Mouse (Mus musculus): ENCODE measurements around the gene Gm11042. TPM values are rescaled to one million over a fixed set of nuclear protein-coding genes. Genes with fewer than 3 reads are reported as not detected.

Gene Gm11042
- total RNA-seq, 2 experiments from 2014 or later = not detected

GRCm38 (mm10) chr12:74293624-74294023 is 22.6 kb downstream of the Gm11042 start:
- no peak for DNase-seq

GRCm38 (mm10) chr12:74290983-74291382 is 25.2 kb downstream of the Gm11042 start:
- intact Hi-C loops (cut with DNase I) = loop anchor here (5.0 to 10.0 kb wide), 3 partner anchors 234 to 589 kb away; no protein-coding TSS in a partner anchor
- no peak for DNase-seq

More at GRCm38 (mm10) chr12:74293624-74294023, 22.6 kb downstream of the Gm11042 start:
- intact Hi-C loops (cut with DNase I) = loop anchor here (5.0 to 10.0 kb wide), 3 partner anchors 236 to 591 kb away; no protein-coding TSS in a partner anchor

DNA sequence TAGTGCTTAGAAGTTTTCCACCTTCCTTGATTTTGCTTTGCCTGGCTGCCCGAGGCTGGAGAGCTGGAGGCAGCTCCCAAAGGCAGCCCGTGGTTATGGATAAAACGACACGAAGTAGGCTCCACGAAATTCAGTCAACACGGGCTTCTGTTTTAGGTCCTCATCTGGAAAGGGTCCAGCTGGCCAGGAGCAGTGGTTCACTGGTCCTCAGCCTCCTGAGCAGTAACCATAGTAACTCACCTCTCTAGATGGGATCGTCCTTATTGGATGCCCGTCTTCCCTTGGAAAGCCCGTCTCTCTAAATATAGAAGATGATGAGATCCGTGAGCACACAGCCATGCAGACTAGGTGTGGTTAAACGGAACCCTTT is 31.5 kb downstream of the Gm11042 start:
- intact Hi-C loops (cut with DNase I) = no loop called here
- DNase-seq = no peak

DNA sequence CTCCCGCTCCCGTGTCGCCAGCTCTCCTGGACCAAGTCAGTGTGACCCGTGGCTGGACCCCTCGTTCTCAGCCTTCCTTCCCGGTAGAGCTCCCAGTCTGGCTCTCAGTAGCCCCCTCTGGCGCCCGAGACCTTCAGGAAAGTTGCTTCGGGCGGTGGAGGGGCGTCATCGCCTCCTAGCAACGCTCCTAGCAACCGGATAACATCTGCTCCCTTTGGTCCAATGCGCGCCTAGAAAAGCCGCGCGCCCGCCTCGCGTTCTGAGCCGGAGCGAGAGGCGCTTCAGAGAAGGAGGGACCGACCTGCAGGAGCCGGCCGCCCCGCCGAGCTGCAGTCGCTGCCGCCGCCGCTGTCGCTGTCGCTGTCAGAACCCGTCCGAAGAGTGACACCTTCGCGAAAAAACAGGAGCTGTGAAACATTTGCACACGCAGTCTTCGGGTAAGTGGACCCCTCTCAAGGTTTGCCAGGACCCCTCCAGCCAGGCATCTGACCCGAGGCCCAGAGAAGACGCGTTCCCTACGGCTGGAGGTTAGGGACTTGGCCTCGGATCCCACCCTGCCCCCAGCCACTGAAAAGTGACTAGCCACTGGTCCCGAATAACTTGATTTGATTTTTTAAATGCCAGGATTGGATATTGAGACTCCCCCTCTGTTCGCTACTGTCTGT is 32.0 kb downstream of the Gm11042 start:
- peak; percentile 29 to 30 for DNase-seq
- intact Hi-C loops (cut with DNase I) = no loop called here

DNA sequence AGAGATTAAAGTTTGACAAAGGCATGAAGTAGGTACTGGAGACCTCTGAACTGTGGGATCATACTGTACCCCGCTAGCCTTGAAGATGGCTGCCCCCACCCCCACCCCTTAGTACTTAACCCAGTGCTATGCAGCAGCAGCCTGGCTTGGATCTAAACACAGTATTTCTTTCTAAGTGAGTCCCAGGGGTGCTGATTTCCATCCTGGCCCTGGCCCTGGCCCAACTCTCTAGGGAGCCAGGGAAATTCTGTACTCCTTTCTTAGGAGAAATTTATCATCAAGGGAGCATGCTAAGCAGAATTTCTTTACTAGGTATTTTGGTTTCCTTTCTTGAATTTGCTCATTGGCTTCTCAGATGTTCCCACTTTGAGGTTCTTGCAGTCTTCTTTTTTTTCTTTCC is 33.3 kb downstream of the Gm11042 start:
- no peak for DNase-seq
- intact Hi-C loops (cut with DNase I) = no loop called here

DNA sequence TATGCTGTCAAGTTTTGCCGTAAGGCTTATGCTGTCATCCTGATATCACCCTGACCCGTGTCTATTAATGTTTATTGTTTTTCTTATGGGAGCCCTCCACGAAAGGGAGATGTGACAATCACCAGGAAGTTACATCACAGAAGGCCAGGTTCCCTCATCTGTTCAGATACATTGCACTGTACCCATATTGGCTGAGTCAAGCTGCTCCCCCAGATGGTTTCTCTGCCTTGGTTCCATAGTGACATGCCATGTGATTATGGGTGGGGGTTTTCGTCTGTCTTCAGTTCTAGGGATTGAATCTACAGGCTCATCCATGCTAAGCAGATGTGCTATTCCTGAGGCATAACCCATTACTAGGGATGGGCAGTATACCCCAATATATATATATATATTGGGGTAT is 34.8 kb downstream of the Gm11042 start:
- DNase-seq = no peak
- intact Hi-C loops (cut with DNase I) = no loop called here

DNA sequence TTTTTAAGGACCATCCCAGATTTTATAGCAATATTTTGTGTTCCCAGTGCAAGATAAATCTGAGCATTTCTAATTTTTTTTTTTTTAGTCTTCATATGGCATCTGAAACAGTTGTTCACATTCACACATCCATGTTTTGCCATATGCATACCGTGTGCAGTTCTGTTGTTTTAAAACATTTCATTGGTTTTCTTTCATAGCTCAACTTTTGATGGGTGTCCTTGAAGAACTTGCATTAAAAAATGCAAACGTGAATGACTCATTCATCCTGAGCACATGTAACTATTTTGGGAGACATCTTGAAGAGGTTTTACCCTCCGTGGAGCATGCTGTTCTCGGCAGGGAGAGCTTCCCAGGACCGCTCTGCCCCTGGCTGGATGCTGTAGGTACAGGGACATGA is 38.9 kb downstream of the Gm11042 start:
- DNase-seq = no peak

DNA sequence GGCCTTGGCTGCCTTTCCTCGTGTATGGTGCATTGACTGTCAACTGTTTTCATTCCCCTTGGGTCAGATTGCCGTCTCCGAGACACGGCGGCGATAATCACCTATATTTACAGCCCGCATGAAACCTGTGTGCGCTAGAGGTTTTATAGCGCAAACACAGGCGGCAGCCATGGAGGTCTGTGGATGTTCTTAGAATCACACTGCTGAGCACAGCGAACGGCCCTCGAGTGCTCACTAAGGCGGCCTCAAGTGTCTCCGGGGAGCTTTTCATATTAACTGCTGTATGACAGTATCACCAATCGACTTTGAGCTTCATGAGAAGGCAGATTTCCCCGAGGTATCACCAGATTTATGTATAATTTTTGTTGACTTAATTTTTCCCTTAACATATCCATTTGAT is 43.6 kb downstream of the Gm11042 start:
- no peak for DNase-seq
- intact Hi-C loops (cut with DNase I) = no loop called here

More for the DNA sequence above, 38.9 kb downstream of the Gm11042 start:
- intact Hi-C loops (cut with DNase I) = no loop called here

DNA sequence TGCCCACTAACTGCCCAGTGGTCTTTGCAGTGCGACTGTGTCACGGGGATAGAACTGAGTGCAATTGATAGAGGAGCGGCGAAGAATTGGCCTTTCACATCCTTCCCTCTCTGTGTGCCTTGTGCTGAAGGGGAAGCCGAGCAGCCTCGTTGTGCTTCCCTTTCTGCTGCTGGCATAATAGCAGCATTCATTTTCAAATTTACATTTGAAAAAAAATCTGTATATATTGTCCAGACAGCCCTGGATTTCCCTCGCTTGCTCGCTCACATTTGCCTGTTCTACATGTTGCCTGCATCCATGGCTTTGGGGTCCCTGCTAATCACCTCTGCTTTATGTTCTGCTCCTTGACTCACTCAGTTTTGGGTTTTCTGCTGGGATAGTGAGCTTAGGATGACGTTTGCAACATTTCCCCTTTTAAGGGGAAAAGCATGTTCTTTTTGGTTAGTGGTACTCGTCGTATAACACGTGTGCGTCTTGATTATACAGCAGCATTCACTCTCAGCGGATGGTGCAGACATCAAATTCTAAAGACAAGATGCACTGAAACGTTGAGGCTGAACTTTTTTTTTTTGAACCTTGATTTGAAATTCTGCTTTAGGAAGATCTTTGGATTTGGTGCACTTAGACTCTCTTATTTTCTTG is 47.4 kb downstream of the Gm11042 start:
- no peak for DNase-seq
- intact Hi-C loops (cut with DNase I) = no loop called here

GRCm38 (mm10) chr12:74267049-74267448 is 49.1 kb downstream of the Gm11042 start:
- intact Hi-C loops (cut with DNase I) = no loop called here
- no peak for DNase-seq
